Mouse (Mus musculus) kidney, postnatal 0 days (tissue): ENCODE results near the gene Akr1cl. TPM values are rescaled to one million over a fixed set of nuclear protein-coding genes. Genes with fewer than 3 reads are reported as not detected.

Experiments
- ATAC-seq: fragments of 200-750 bp; cut with Nextera tagmentation; replicated peaks from 2 replicates; pipeline ENCODE4 v1.8.0; 2017; ENCODE audit warnings: low read depth, moderate number of reproducible peaks, moderate TSS enrichment, moderate library complexity; ENCODE audit not compliant: low FRiP score
- DNase-seq: peaks from one replicate; pipeline ENCODE4 v3.0.0-alpha.2; 2016; ENCODE audit warnings: low spot score
- H3K27ac ChIP-seq: fragments of 300-500 bp; sonication (generic); 2 replicates; pipeline ENCODE4 v1.5.1; 2014; ENCODE audit warnings: mild to moderate bottlenecking
- H3K27me3 ChIP-seq: fragments of 300-500 bp; sonication (generic); 2 replicates; pipeline ENCODE4 v1.6.1; 2014; ENCODE audit warnings: low read length, mixed read lengths; ENCODE audit not compliant: insufficient read depth
- H3K36me3 ChIP-seq: fragments of 300-500 bp; sonication (generic); 2 replicates; pipeline ENCODE4 v1.6.1; 2014; ENCODE audit warnings: low read length, mixed read lengths; ENCODE audit not compliant: insufficient read depth
- H3K4me1 ChIP-seq: fragments of 300-500 bp; sonication (generic); replicated peaks from 2 replicates; pipeline ENCODE4 v1.6.1; 2014; ENCODE audit warnings: antibody characterized with exemption, low read length, mixed read lengths; ENCODE audit not compliant: insufficient read depth
- H3K4me2 ChIP-seq: fragments of 300-500 bp; sonication (generic); 2 replicates; pipeline ENCODE4 v1.6.1; 2014; ENCODE audit warnings: mild to moderate bottlenecking, low read length, moderate library complexity, mixed read lengths
- H3K4me3 ChIP-seq: fragments of 300-500 bp; sonication (generic); replicated peaks from 2 replicates; pipeline ENCODE4 v1.5.1; 2014; ENCODE audit warnings: low read depth, low read length
- H3K9ac ChIP-seq: fragments of 300-500 bp; sonication (generic); 2 replicates; pipeline ENCODE4 v1.6.1; 2014; ENCODE audit warnings: low read depth, low read length
- H3K9me3 ChIP-seq: fragments of 300-500 bp; sonication (generic); replicated peaks from 2 replicates; pipeline ENCODE4 v1.6.1; 2016; ENCODE audit warnings: low read length, inconsistent platforms, mixed read lengths
- CTCF ChIP-seq: IDR thresholded peaks from 2 replicates; pipeline ENCODE4 v1.5.1; 2016; ENCODE audit warnings: antibody characterized with exemption, low read depth, mild to moderate bottlenecking, moderate library complexity
- WGBS: fragments of 180-500 bp; shearing (Covaris S2); extraction: QIAGEN DNeasy Blood & Tissue Kit; methylation state at CpG from one replicate; pipeline ENCODE4 v1.1.7; 2014; 5-methylcytosine and 5-hydroxymethylcytosine counted together
- polyA plus RNA-seq: library from polyadenylated mRNA; unstranded; fragments of >200 nt; fragmentation: Nextera tagmentation; extraction: Ambion mirVana; gene quantifications from 2 replicates; pipeline ENCODE4 v1.2.1, GENCODE M21; 2015

Gene Akr1cl
- polyA plus RNA-seq, 1 experiment from 2014 or later, result 0.11 TPM

DNA sequence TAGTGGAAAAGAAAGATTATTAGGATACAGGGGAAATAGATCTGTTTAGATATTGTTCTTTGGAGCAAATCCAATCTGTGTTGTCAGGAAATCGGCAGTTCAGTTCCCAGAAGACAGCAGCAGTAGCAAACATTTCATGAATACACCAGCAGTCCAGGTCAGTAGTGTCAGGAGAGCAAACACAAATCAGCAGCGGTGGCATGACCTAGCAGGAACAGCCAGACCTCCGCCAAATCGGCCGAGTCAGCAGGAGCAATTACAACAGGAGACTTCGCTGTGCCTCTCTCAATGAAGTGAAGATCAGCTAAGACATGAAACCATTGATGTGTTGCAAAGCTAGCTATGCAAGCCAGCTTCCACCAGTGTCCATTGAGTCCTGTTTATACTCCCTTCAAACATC, 27.0 kb downstream of the Akr1cl start:
- no peaks in the 10 kb centered on the region for H3K36me3 ChIP-seq
- TF ChIP-seq CTCF, result no peak
- no peak overlapping the region for H3K4me2 ChIP-seq
- no peak for DNase-seq
- no peak for ATAC-seq
- H3K9ac ChIP-seq, result no peak overlapping the region
- H3K9me3 ChIP-seq, result no peaks in the 10 kb centered on the region
- 48% methylated on average over 6 of the region's 6 CpGs for WGBS
- no peak overlapping the region for H3K4me3 ChIP-seq
- no peak overlapping the region for H3K27ac ChIP-seq
- no peaks in the 10 kb centered on the region for H3K4me1 ChIP-seq
- no peaks in the 10 kb centered on the region for H3K27me3 ChIP-seq

DNA sequence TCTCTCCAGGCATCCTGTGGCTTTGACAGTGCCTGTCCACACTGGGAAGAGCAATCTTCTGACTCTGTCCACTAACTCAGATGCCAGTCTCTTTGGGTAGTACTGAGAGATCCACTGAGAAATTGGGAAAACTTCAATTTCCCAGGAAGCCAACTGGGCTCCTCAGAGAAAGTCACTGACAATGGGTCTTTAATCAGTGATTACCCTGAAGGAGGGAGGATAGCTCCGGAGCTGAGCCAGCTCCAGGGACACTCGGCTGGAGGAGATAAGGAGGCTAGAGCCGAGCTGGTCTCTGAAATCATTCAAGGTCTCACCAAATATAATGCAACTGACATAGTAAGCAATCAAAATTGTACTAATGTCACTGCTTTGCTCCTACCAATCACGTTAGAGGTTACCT, 28.0 kb downstream of the Akr1cl start:
- no peaks in the 10 kb centered on the region for H3K27me3 ChIP-seq
- no peak overlapping the region for H3K4me3 ChIP-seq
- no peak overlapping the region for H3K9ac ChIP-seq
- ATAC-seq (no peak), DNase-seq (no peak)
- no peaks in the 10 kb centered on the region for H3K9me3 ChIP-seq
- no peak for TF ChIP-seq CTCF
- no peak overlapping the region for H3K4me2 ChIP-seq
- no peaks in the 10 kb centered on the region for H3K36me3 ChIP-seq
- WGBS, result 81% methylated on average over 4 of the region's 4 CpGs
- H3K27ac ChIP-seq, result no peak overlapping the region
- no peaks in the 10 kb centered on the region for H3K4me1 ChIP-seq

DNA sequence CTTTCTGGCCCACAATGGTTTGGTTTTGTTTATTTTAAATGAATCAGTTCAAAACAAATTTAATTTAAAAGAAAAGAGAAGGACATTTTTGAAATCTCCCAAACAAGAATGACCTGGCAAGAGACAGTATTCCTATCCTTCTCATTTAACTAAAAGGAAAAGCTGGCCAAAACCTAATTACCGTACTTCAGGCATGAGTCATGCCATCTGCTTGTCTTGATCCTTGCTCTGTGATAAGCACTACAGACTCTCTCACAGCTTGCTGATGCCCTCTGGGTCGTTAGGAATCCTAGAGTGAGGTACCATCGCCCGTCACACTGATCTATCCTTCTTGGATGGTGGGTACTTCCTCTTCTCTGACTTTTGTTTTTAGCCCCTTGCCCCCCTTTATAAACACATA, 39.4 kb downstream of the Akr1cl start:
- no peak for DNase-seq

DNA sequence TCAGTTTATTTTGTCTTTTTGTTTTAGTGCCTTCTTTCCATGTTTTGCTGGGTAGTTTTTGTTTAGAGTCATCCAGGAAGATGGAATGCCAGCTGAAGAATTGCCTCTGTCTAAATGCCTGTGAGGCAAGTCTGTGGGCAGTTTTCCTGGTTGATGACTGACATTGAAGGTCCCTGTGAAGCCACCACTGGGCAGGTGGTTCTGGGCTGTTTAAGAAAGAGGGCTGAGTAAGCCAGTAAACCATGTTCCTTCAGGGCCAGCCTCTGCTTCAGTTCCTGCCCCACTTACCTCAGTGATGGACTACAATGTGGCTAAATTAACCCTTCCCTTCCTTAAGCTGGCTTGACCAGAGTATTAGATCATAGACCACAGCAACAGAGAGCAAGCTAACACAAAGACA, 44.4 kb downstream of the Akr1cl start:
- H3K27me3 ChIP-seq, result no peaks in the 10 kb centered on the region
- H3K4me1 ChIP-seq, result no peaks in the 10 kb centered on the region
- H3K9ac ChIP-seq, result no peak overlapping the region
- no peak overlapping the region for H3K4me3 ChIP-seq
- H3K4me2 ChIP-seq, result no peak overlapping the region
- H3K9me3 ChIP-seq, result no peaks in the 10 kb centered on the region
- H3K36me3 ChIP-seq, result no peaks in the 10 kb centered on the region
- no peak for TF ChIP-seq CTCF
- ATAC-seq, result no peak
- DNase-seq, result no peak
- H3K27ac ChIP-seq, result no peak overlapping the region

More for the DNA sequence above, 39.4 kb downstream of the Akr1cl start:
- H3K27ac ChIP-seq, result no peak overlapping the region
- no peaks in the 10 kb centered on the region for H3K9me3 ChIP-seq
- TF ChIP-seq CTCF, result no peak
- no peak for ATAC-seq
- no peaks in the 10 kb centered on the region for H3K36me3 ChIP-seq
- no peaks in the 10 kb centered on the region for H3K27me3 ChIP-seq
- H3K4me1 ChIP-seq, result no peaks in the 10 kb centered on the region
- WGBS, result 71% methylated on average over 4 of the region's 4 CpGs
- no peak overlapping the region for H3K4me3 ChIP-seq
- H3K9ac ChIP-seq, result no peak overlapping the region
- H3K4me2 ChIP-seq, result no peak overlapping the region

GRCm38 (mm10) chr1:64986120-64986519, 46.4 kb downstream of the Akr1cl start:
- no peaks in the 10 kb centered on the region for H3K4me1 ChIP-seq
- no peaks in the 10 kb centered on the region for H3K27me3 ChIP-seq
- TF ChIP-seq CTCF, result peak; percentile 71
- 48% methylated on average over 7 of the region's 7 CpGs for WGBS
- no peak overlapping the region for H3K4me3 ChIP-seq
- no peak overlapping the region for H3K27ac ChIP-seq
- DNase-seq (peak; percentile 55), ATAC-seq (no peak)
- no peaks in the 10 kb centered on the region for H3K36me3 ChIP-seq
- H3K9ac ChIP-seq, result no peak overlapping the region
- no peak overlapping the region for H3K4me2 ChIP-seq
- H3K9me3 ChIP-seq, result no peaks in the 10 kb centered on the region

DNA sequence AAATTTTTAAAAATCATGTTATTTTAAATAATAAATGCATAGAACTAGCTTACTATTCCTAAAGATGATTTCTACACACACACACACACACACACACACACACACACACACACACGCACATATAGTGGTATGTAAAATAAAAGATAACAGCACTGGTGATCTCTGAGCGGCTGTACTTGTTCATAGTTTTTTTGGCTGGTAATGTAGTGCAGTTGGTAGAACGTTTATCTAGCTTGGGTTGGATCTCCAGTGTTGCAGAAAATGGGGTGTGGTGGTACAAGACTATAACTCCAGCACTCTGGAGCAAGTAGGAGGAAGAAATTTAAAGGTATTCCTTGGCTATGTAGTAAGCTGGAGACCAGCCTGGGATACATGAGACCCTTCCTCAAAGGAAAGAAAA, 49.3 kb downstream of the Akr1cl start:
- Histone ChIP-seq H3K27me3 (no peaks in the 10 kb centered on the region), H3K4me3 (no peak overlapping the region), H3K27ac (no peak overlapping the region), H3K4me2 (no peak overlapping the region), H3K9me3 (no peaks in the 10 kb centered on the region), H3K9ac (no peak overlapping the region), H3K36me3 (no peaks in the 10 kb centered on the region), H3K4me1 (no peaks in the 10 kb centered on the region)
- 77% methylated on average over 3 of the region's 3 CpGs for WGBS
- DNase-seq (no peak), ATAC-seq (no peak)
- TF ChIP-seq CTCF, result no peak

DNA sequence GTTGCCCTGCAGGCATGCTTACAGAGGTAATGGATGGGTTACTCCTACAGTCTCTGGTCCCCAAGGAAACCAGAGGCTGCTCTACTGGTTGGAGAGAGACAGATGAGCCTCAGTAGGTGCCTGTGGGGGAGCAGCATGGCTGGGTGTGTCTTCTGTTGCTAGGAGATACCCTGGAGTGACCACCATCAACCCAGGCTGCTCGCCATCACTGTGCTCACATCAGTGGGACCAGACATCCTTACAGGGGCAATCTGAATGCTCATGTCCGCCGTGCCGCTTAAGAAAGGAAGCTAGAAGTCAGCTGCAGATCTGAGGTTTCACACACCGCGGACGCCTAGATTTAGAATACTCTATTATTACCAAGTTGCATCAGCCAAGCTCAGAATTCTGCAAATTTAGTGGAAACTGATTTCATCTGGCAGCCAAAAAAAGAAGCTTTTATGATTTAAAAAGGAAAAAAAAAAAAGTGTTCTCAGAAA, 54.2 kb downstream of the Akr1cl start:
- H3K36me3 ChIP-seq, result no peaks in the 10 kb centered on the region
- 70% methylated on average over 7 of the region's 7 CpGs for WGBS
- no peaks in the 10 kb centered on the region for H3K27me3 ChIP-seq
- H3K9ac ChIP-seq, result no peak overlapping the region
- no peak overlapping the region for H3K4me2 ChIP-seq
- ATAC-seq (peak; percentile 49), DNase-seq (peak; percentile 32)
- H3K9me3 ChIP-seq, result no peaks in the 10 kb centered on the region
- TF ChIP-seq CTCF, result no peak
- no peak overlapping the region for H3K4me3 ChIP-seq
- no peaks in the 10 kb centered on the region for H3K4me1 ChIP-seq
- no peak overlapping the region for H3K27ac ChIP-seq
